Mouse (Mus musculus) embryonic facial prominence, embryonic 15.5 days (tissue): ENCODE measurements around the gene Socs2. TPM values are rescaled to one million over a fixed set of nuclear protein-coding genes. Genes with fewer than 3 reads are reported as not detected.

Experiments
- ATAC-seq: fragments of 200-750 bp; cut with Nextera tagmentation; 2 replicates; pipeline ENCODE4 v1.8.0; 2017; ENCODE audit warnings: low read depth, moderate TSS enrichment; ENCODE audit not compliant: insufficient number of reproducible peaks, low FRiP score, low TSS enrichment
- H3K27ac ChIP-seq: fragments of 300-500 bp; sonication (generic); replicated peaks from 2 replicates; pipeline ENCODE4 v1.5.1; 2015; ENCODE audit warnings: mild to moderate bottlenecking, inconsistent platforms
- H3K27me3 ChIP-seq: fragments of 300-500 bp; sonication (generic); 2 replicates; pipeline ENCODE4 v1.6.1; 2015; ENCODE audit warnings: inconsistent platforms
- H3K36me3 ChIP-seq: fragments of 300-500 bp; sonication (generic); 2 replicates; pipeline ENCODE4 v1.6.1; 2015; ENCODE audit warnings: mild to moderate bottlenecking, inconsistent platforms
- H3K4me1 ChIP-seq: fragments of 300-500 bp; sonication (generic); 2 replicates; pipeline ENCODE4 v1.6.1; 2015; ENCODE audit warnings: inconsistent platforms
- H3K4me2 ChIP-seq: fragments of 300-500 bp; sonication (generic); replicated peaks from 2 replicates; pipeline ENCODE4 v1.6.1; 2015; ENCODE audit warnings: mild to moderate bottlenecking, inconsistent platforms
- H3K4me3 ChIP-seq: fragments of 300-500 bp; sonication (generic); replicated peaks from 2 replicates; pipeline ENCODE4 v1.5.1; 2015; ENCODE audit warnings: mild to moderate bottlenecking, inconsistent platforms
- H3K9ac ChIP-seq: fragments of 300-500 bp; sonication (generic); 2 replicates; pipeline ENCODE4 v1.6.1; 2015; ENCODE audit warnings: inconsistent platforms
- H3K9me3 ChIP-seq: fragments of 300-500 bp; sonication (generic); replicated peaks from 2 replicates; pipeline ENCODE4 v1.6.1; 2016; ENCODE audit warnings: inconsistent platforms
- WGBS: fragments of 180-500 bp; shearing (Covaris S2); methylation state at CpG from one replicate; pipeline ENCODE4 v1.1.7; 2015; 5-methylcytosine and 5-hydroxymethylcytosine counted together
- polyA plus RNA-seq: library from polyadenylated mRNA; unstranded; fragments of >200 nt; fragmentation: Nextera tagmentation; extraction: Ambion mirVana; gene quantifications from 2 replicates; pipeline ENCODE4 v1.2.1, GENCODE M21; 2015

Socs2 gene
- polyA plus RNA-seq, 1 experiment from 2014 or later, result 74.6 TPM

DNA sequence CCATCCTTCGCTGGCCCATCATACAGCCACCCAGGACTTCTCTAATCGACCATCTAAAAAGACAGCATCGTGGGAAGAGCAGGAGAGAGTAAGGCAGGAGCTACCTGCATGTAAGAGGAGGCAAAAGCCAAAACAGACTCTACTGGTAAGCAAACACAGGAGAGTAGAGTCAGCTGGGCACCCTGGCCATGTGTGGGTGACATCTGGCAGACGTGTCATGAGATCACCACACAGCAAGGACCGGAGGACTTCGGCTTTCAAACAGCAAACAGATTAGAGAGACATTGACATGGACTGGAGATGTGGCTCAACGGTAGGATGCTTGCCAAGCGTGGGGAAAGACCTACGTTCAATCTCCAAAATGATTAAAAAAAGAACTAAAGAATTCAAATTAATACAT, 8.5 kb downstream of the Socs2 start:
- Histone ChIP-seq H3K27me3 (no peaks in the 10 kb centered on the region), H3K9ac (no peak overlapping the region), H3K36me3 (no peaks in the 10 kb centered on the region), H3K27ac (no peak overlapping the region), H3K4me3 (no peak overlapping the region), H3K9me3 (no peaks in the 10 kb centered on the region), H3K4me1 (0 out of 2 replicates have a peak, but pooled peaks cover 3% of the 10 kb centered on the region), H3K4me2 (no peak overlapping the region)
- no peak for ATAC-seq
- WGBS, result 79% methylated on average over 9 of the region's 9 CpGs

- no peak for ATAC-seq
- no peak overlapping the region for H3K27ac ChIP-seq
- no peaks in the 10 kb centered on the region for H3K27me3 ChIP-seq
- 73% methylated on average over 12 of the region's 12 CpGs for WGBS
- H3K36me3 ChIP-seq, result no peaks in the 10 kb centered on the region
- H3K9ac ChIP-seq, result no peak overlapping the region
- H3K4me1 ChIP-seq, result 0 out of 2 replicates have a peak, but pooled peaks cover 3% of the 10 kb centered on the region
- no peak overlapping the region for H3K4me3 ChIP-seq
- no peak overlapping the region for H3K4me2 ChIP-seq
- no peaks in the 10 kb centered on the region for H3K9me3 ChIP-seq
Measured at GRCm38 (mm10) chr10:95407541-95408160, 9.3 kb downstream of the Socs2 start.

GRCm38 (mm10) chr10:95404774-95405173, 12.2 kb downstream of the Socs2 start:
- no peak overlapping the region for H3K9ac ChIP-seq
- no peaks in the 10 kb centered on the region for H3K36me3 ChIP-seq
- H3K9me3 ChIP-seq, result no peaks in the 10 kb centered on the region
- peak; percentile 67; the same call in 1 of the 2 replicates for ATAC-seq
- WGBS, result 78% methylated on average over 2 of the region's 2 CpGs
- H3K4me1 ChIP-seq, result peaks cover 6% of the 10 kb centered on the region
- H3K4me3 ChIP-seq, result no peak overlapping the region
- no peaks in the 10 kb centered on the region for H3K27me3 ChIP-seq
- no peak overlapping the region for H3K27ac ChIP-seq
- H3K4me2 ChIP-seq, result no peak overlapping the region

GRCm38 (mm10) chr10:95399689-95400354, 17.2 kb downstream of the Socs2 start:
- ATAC-seq, result no peak
- 30% methylated on average over 13 of the region's 13 CpGs for WGBS
- H3K36me3 ChIP-seq, result no peaks in the 10 kb centered on the region
- no peak overlapping the region for H3K4me3 ChIP-seq
- H3K27me3 ChIP-seq, result no peaks in the 10 kb centered on the region
- H3K27ac ChIP-seq, result no peak overlapping the region; the same call in 1 of the 2 replicates
- H3K4me2 ChIP-seq, result no peak overlapping the region
- no peak overlapping the region for H3K9ac ChIP-seq
- peaks cover 42% of the 10 kb centered on the region for H3K4me1 ChIP-seq
- H3K9me3 ChIP-seq, result no peaks in the 10 kb centered on the region

GRCm38 (mm10) chr10:95398489-95398888, 18.5 kb downstream of the Socs2 start:
- Histone ChIP-seq H3K4me2 (peak overlapping the region; percentile 70), H3K36me3 (no peaks in the 10 kb centered on the region), H3K9ac (no peak overlapping the region), H3K27ac (no peak overlapping the region), H3K4me1 (peaks cover 44% of the 10 kb centered on the region), H3K4me3 (peak overlapping the region; percentile 36), H3K9me3 (no peaks in the 10 kb centered on the region), H3K27me3 (no peaks in the 10 kb centered on the region)
- 1% methylated on average over 18 of the region's 18 CpGs for WGBS
- ATAC-seq, result peak; percentile 74; the same call in 1 of the 2 replicates

- ATAC-seq, result peak; percentile 53; the same call in 1 of the 2 replicates
- 23% methylated on average over 7 of the region's 7 CpGs for WGBS
Measured at GRCm38 (mm10) chr10:95397191-95397835, 19.7 kb downstream of the Socs2 start.

DNA sequence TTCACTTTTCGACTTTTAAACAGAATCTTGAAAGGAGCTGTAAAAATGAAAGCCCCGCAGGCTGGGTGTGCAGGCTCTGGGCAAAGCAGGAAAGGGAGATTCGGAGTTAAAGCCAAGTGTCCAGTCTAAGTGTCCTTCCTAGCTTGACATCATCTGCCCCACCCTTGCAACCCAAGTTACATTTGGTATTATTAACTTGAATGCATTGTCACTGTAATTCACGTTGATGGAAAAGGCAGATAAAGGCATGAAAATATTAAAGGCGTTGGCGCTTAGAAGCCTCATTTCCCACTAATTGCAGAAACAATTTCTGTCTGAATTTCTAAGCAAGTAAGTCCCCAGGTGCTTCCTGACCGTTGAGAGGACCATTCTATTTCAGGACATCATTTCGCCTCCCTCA, 20.6 kb downstream of the Socs2 start:
- no peaks in the 10 kb centered on the region for H3K9me3 ChIP-seq
- WGBS, result 63% methylated on average over 8 of the region's 8 CpGs
- no peaks in the 10 kb centered on the region for H3K36me3 ChIP-seq
- H3K27ac ChIP-seq, result no peak overlapping the region
- no peaks in the 10 kb centered on the region for H3K27me3 ChIP-seq
- H3K4me1 ChIP-seq, result peaks cover 44% of the 10 kb centered on the region
- no peak overlapping the region for H3K4me3 ChIP-seq
- ATAC-seq, result no peak
- no peak overlapping the region for H3K9ac ChIP-seq
- no peak overlapping the region for H3K4me2 ChIP-seq

More at GRCm38 (mm10) chr10:95397191-95397835, 19.7 kb downstream of the Socs2 start:
- no peak overlapping the region for H3K4me3 ChIP-seq
- H3K36me3 ChIP-seq, result no peaks in the 10 kb centered on the region
- H3K4me1 ChIP-seq, result peaks cover 44% of the 10 kb centered on the region
- no peak overlapping the region for H3K9ac ChIP-seq
- no peaks in the 10 kb centered on the region for H3K9me3 ChIP-seq
- no peak overlapping the region for H3K4me2 ChIP-seq
- no peak overlapping the region for H3K27ac ChIP-seq
- no peaks in the 10 kb centered on the region for H3K27me3 ChIP-seq

- H3K9me3 ChIP-seq, result no peaks in the 10 kb centered on the region
- 23% methylated on average over 25 of the region's 25 CpGs for WGBS
- no peak overlapping the region for H3K27ac ChIP-seq
- H3K4me1 ChIP-seq, result peaks cover 44% of the 10 kb centered on the region
- peak overlapping the region; percentile 28 for H3K4me3 ChIP-seq
- ATAC-seq, result no peak
- H3K27me3 ChIP-seq, result no peaks in the 10 kb centered on the region
- H3K9ac ChIP-seq, result no peak overlapping the region
- peak overlapping the region; percentile 46 for H3K4me2 ChIP-seq
- H3K36me3 ChIP-seq, result no peaks in the 10 kb centered on the region
Measured at GRCm38 (mm10) chr10:95394819-95395812, 21.9 kb downstream of the Socs2 start.

DNA sequence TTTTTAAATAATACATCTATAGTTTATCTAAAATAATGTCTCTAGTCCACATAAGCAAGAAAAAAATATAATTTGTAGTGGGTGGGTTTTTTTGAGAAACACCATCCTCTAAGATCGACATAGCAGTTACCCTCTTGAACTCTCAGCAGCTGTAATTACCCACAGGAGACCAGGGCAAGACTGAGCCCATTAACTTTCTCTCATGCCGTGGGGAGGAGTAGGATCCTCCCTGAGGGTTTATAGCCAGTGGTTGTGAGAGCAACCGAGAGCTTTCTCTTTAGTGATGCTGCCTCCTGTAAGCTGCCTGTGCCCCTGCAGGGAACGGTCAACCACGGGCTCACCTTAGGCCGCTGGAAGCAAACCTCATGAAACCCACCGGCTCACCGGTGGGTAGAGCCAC, 24.9 kb downstream of the Socs2 start:
- no peak overlapping the region for H3K4me3 ChIP-seq
- WGBS, result 69% methylated on average over 8 of the region's 8 CpGs
- H3K4me2 ChIP-seq, result no peak overlapping the region
- H3K9me3 ChIP-seq, result no peaks in the 10 kb centered on the region
- peaks cover 21% of the 10 kb centered on the region for H3K4me1 ChIP-seq
- no peaks in the 10 kb centered on the region for H3K27me3 ChIP-seq
- H3K9ac ChIP-seq, result no peak overlapping the region
- ATAC-seq, result no peak
- no peaks in the 10 kb centered on the region for H3K36me3 ChIP-seq
- H3K27ac ChIP-seq, result no peak overlapping the region

DNA sequence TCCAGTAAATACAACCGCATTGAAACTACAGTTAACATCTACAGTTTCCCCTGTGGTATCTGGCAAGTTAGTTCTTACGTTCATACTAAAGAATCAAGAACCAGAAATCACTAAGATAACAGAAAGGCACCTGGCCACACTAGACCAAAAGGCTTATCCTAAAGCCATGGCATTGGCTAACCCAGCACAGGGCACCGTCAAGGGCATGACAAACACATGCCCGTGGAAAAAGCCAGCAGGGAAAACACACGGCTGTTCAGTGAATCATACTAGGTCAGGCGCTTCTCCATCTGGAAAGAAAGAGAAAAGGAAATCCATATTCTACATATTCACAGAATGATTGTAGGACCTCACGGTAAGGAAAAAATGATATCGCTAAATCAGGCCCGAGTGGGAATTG, 26.1 kb downstream of the Socs2 start:
- Histone ChIP-seq H3K27me3 (no peaks in the 10 kb centered on the region), H3K4me3 (no peak overlapping the region), H3K9ac (no peak overlapping the region), H3K36me3 (no peaks in the 10 kb centered on the region), H3K4me2 (no peak overlapping the region), H3K4me1 (peaks cover 17% of the 10 kb centered on the region; the same call in 1 of the 2 replicates), H3K27ac (no peak overlapping the region), H3K9me3 (no peaks in the 10 kb centered on the region)
- 90% methylated on average over 9 of the region's 9 CpGs for WGBS
- no peak for ATAC-seq
